Comparison of ENCODE assay signal across 17 mouse cellular contexts in the genomic region with DNA sequence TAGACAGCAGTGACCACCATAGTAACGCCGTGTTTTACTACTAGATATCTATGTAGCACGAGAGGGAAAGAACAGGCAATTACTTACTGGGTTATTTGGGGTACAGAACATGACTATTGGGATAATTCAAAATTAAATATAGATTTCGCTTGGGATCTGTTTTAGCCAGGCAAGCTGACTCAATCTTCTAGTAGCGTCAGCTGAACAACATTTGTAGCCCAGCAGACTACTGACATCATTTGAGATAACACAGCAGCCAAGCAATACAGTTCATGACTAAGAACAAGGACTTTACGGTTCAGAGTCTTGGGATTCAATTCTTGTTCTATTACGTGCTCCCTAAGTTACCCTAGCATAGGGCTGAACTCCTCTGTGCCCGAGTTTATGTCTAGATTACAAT. TPM values are rescaled to one million over a fixed set of nuclear protein-coding genes. Genes with fewer than 3 reads are reported as not detected.
DNase-seq lines count a peak whose midpoint lies in the region; ATAC-seq and TF ChIP-seq lines count a peak whose summit lies in the region.
"Had no signal": no experiment of that assay in that cellular context is flagged by ENCODE, and none has a peak within 500 bp of the region (broad histone marks: within the 10 kb centered on the region; RNA-seq: fewer than 3 reads in every experiment).

No protein-coding gene starts in this region.

- H3K27me3 ChIP-seq in forebrain, embryonic 13.5 days = no peaks in the 10 kb centered on the region
- no peaks in the 10 kb centered on the region for H3K27me3 ChIP-seq in hindbrain, embryonic 16.5 days (replicated peaks; ENCODE audit: control insufficient read depth, insufficient read depth, low read length)
- no peaks in the 10 kb centered on the region for H3K27me3 ChIP-seq in neural tube, embryonic 13.5 days
- H3K27me3 ChIP-seq: embryonic facial prominence, embryonic 13.5 days; stomach, embryonic 15.5 days had no signal

- 73% methylated on average over 8 of the region's 8 CpGs for WGBS in forebrain, embryonic 13.5 days
- WGBS in hindbrain, embryonic 16.5 days = 56% methylated on average over 8 of the region's 8 CpGs
- 65% methylated on average over 8 of the region's 8 CpGs for WGBS in neural tube, embryonic 13.5 days

- peak overlapping the region; percentile 79 for H3K9ac ChIP-seq in forebrain, embryonic 13.5 days
- H3K9ac ChIP-seq in hindbrain, embryonic 16.5 days (ENCODE audit: low read depth, low read length) = peak overlapping the region; percentile 79
- peak overlapping the region; percentile 88 for H3K9ac ChIP-seq in neural tube, embryonic 13.5 days
- H3K9ac ChIP-seq: embryonic facial prominence, embryonic 13.5 days; lung, embryonic 14.5 days; stomach, embryonic 15.5 days had no signal

- H3K36me3 ChIP-seq in forebrain, embryonic 13.5 days (ENCODE audit: poor library complexity, severe bottlenecking) = peaks cover 12% of the 10 kb centered on the region
- H3K36me3 ChIP-seq in hindbrain, embryonic 16.5 days (ENCODE audit: control insufficient read depth, insufficient read depth, low read length) = no peaks in the 10 kb centered on the region
- H3K36me3 ChIP-seq in neural tube, embryonic 13.5 days = peaks cover 13% of the 10 kb centered on the region
- H3K36me3 ChIP-seq: embryonic facial prominence, embryonic 13.5 days had no signal

- no peak for ATAC-seq in forebrain, embryonic 13.5 days
- ATAC-seq in hindbrain, embryonic 16.5 days = no peak
- no peak for ATAC-seq in neural tube, embryonic 13.5 days (ENCODE audit: low read depth)
- ATAC-seq: activated CD4-positive, CD25-positive, alpha-beta regulatory T cell, adult 4 months had no signal

- no peaks in the 10 kb centered on the region for H3K9me3 ChIP-seq in forebrain, embryonic 13.5 days (replicated peaks)
- H3K9me3 ChIP-seq in hindbrain, embryonic 16.5 days (ENCODE audit: control insufficient read depth, low read length) = no peaks in the 10 kb centered on the region
- no peaks in the 10 kb centered on the region for H3K9me3 ChIP-seq in neural tube, embryonic 13.5 days
- H3K9me3 ChIP-seq: embryonic facial prominence, embryonic 13.5 days; stomach, embryonic 15.5 days had no signal

- H3K4me1 ChIP-seq in forebrain, embryonic 13.5 days = peaks cover 55% of the 10 kb centered on the region
- H3K4me1 ChIP-seq in hindbrain, embryonic 16.5 days (ENCODE audit: control insufficient read depth, insufficient read depth, low read depth, low read length) = peaks cover 34% of the 10 kb centered on the region
- peaks cover 64% of the 10 kb centered on the region for H3K4me1 ChIP-seq in neural tube, embryonic 13.5 days (replicated peaks)
- H3K4me1 ChIP-seq: stomach, embryonic 15.5 days had no signal

- H3K4me2 ChIP-seq in forebrain, embryonic 13.5 days = peak overlapping the region; percentile 73
- H3K4me2 ChIP-seq in hindbrain, embryonic 16.5 days (ENCODE audit: low read length) = peak overlapping the region; percentile 63
- peak overlapping the region; percentile 62 for H3K4me2 ChIP-seq in neural tube, embryonic 13.5 days
- H3K4me2 ChIP-seq: embryonic facial prominence, embryonic 13.5 days; stomach, embryonic 15.5 days had no signal

- TF ChIP-seq CTCF in layer of hippocampus, adult 2 months (conservative IDR thresholded peaks at IDR 0.05) = no peak

- peak overlapping the region; percentile 79 for H3K4me3 ChIP-seq in layer of hippocampus, adult 2 months
- peak overlapping the region; percentile 61 for H3K4me3 ChIP-seq in forebrain, embryonic 13.5 days
- H3K4me3 ChIP-seq in hindbrain, embryonic 16.5 days (ENCODE audit: low read length) = peak overlapping the region; percentile 67
- peak overlapping the region; percentile 65 for H3K4me3 ChIP-seq in neural tube, embryonic 13.5 days
- H3K4me3 ChIP-seq: embryonic facial prominence, embryonic 13.5 days; heart, adult 2 months; stomach, embryonic 15.5 days had no signal

- DNase-seq in layer of hippocampus, adult 2 months (ENCODE audit: low spot score in 2 of 2) = no peak
- DNase-seq in layer of hippocampus, adult 8-10 months (ENCODE audit: low spot score in 2 of 2) = no peak
- DNase-seq in adrenal gland, postnatal 4 days (ENCODE audit: low spot score in 2 of 2) = no peak
- DNase-seq in layer of hippocampus, adult 11-12 months (ENCODE audit: low spot score) = no peak
- DNase-seq in ovary, postnatal 14 days (ENCODE audit: low spot score) = no peak
- DNase-seq: heart, adult 2 months; heart, postnatal 36 days; liver; lung, embryonic 14.5 days; right cerebral cortex, postnatal 14 days; thymus, postnatal 25 days had no signal

- H3K27ac ChIP-seq in layer of hippocampus, adult 2 months = peak overlapping the region; percentile 96
- H3K27ac ChIP-seq in forebrain, embryonic 13.5 days = no peak overlapping the region
- H3K27ac ChIP-seq in hindbrain, embryonic 16.5 days (ENCODE audit: low read depth, low read length) = peak overlapping the region; percentile 93
- H3K27ac ChIP-seq in neural tube, embryonic 13.5 days (replicated peaks) = peak overlapping the region; percentile 95
- H3K27ac ChIP-seq: embryonic facial prominence, embryonic 13.5 days; heart, adult 2 months; stomach, embryonic 15.5 days had no signal

RNA-seq across cellular contexts. Expression of a gene that starts 11.9 kb away (rescaled TPM):
- 10 to 100 TPM; 22.0 to 27.4 TPM for total RNA-seq in layer of hippocampus, adult 2 months (2021)
- total RNA-seq in layer of hippocampus, adult 8-10 months (2022) = 10 to 100 TPM; 25.3 to 28.9 (median 27.3) TPM
- polyA plus RNA-seq in forebrain, embryonic 13.5 days (2015; fragmentation: Nextera tagmentation; extraction: Ambion mirVana) = 45.5 and 46.4 TPM in 2 replicates
- 36.1 and 41.3 TPM in 2 replicates for polyA plus RNA-seq in hindbrain, embryonic 16.5 days (2015; fragmentation: Nextera tagmentation; extraction: Ambion mirVana)
- 37.1 and 39.1 TPM in 2 replicates for polyA plus RNA-seq in neural tube, embryonic 13.5 days (2015; fragmentation: Nextera tagmentation; extraction: Ambion mirVana)
- total RNA-seq in adrenal gland, postnatal 4 days (2021) = 10 to 100 TPM; 13.6 to 16.4 TPM

RNA-seq across cellular contexts. Expression of a gene that starts 33.7 kb away (rescaled TPM):
- 10 to 100 TPM; 47.2 to 48.0 TPM for total RNA-seq in layer of hippocampus, adult 2 months (2021)
- 10 to 100 TPM; 35.4 to 46.5 (median 40.5) TPM for total RNA-seq in layer of hippocampus, adult 8-10 months (2022)
- 48.8 and 58.5 TPM in 2 replicates for polyA plus RNA-seq in forebrain, embryonic 13.5 days (2015; fragmentation: Nextera tagmentation; extraction: Ambion mirVana)
- 12.6 and 15.1 TPM in 2 replicates for polyA plus RNA-seq in hindbrain, embryonic 16.5 days (2015; fragmentation: Nextera tagmentation; extraction: Ambion mirVana)
- polyA plus RNA-seq in neural tube, embryonic 13.5 days (2015; fragmentation: Nextera tagmentation; extraction: Ambion mirVana) = 21.7 and 24.1 TPM in 2 replicates
- 10 to 100 TPM; 53.4 to 53.8 TPM for total RNA-seq in adrenal gland, postnatal 4 days (2021)

RNA-seq across cellular contexts. Expression of a gene that starts 56.5 kb away (rescaled TPM):
- total RNA-seq in layer of hippocampus, adult 2 months (2021) = 10 to 100 TPM; 39.6 to 40.9 TPM
- 10 to 100 TPM; 37.8 to 51.0 (median 44.1) TPM for total RNA-seq in layer of hippocampus, adult 8-10 months (2022)
- 2.5 and 2.6 TPM in 2 replicates for polyA plus RNA-seq in forebrain, embryonic 13.5 days (2015; fragmentation: Nextera tagmentation; extraction: Ambion mirVana)
- 3.0 and 3.9 TPM in 2 replicates for polyA plus RNA-seq in hindbrain, embryonic 16.5 days (2015; fragmentation: Nextera tagmentation; extraction: Ambion mirVana)
- polyA plus RNA-seq in neural tube, embryonic 13.5 days (2015; fragmentation: Nextera tagmentation; extraction: Ambion mirVana) = 3.5 and 4.1 TPM in 2 replicates
- total RNA-seq in adrenal gland, postnatal 4 days (2021) = 10 to 100 TPM; 15.5 to 19.8 TPM
